Mouse (Mus musculus) lung, postnatal 36 days (tissue): ENCODE measurements at regions not wholly inside any gene's neighbourhood (a gene's known extent, or its start where the extent isn't known, plus 50 kb on each side); places are given as distances from the start of the nearest gene placed in this dataset.
"Not testable (repeated sequence)": the region's sequence is repeated elsewhere in the genome, so short reads cannot be mapped to it uniquely, and the experiment has no call there.

ENCODE experiments used
- DNase-seq: peaks from one replicate; pipeline ENCODE4 v3.0.0; 2022; ENCODE audit warnings: mixed read lengths

GRCm38 (mm10) chr12:5955564-5955963 lies 580.1 kb upstream of the Klhl29 start:
- no peak for DNase-seq

GRCm38 (mm10) chr12:5943346-5943925 lies 568.0 kb upstream of the Klhl29 start:
- DNase-seq, result no peak

GRCm38 (mm10) chr12:5921262-5921661 lies 545.8 kb upstream of the Klhl29 start:
- DNase-seq, result no peak

GRCm38 (mm10) chr12:5918030-5918429 lies 542.5 kb upstream of the Klhl29 start:
- DNase-seq, result no peak

GRCm38 (mm10) chr12:5906251-5906650 lies 530.8 kb upstream of the Klhl29 start:
- DNase-seq, result no peak

GRCm38 (mm10) chr12:5891786-5892185 lies 516.3 kb upstream of the Klhl29 start:
- not testable (repeated sequence) for DNase-seq

- no peak for DNase-seq
Measured at GRCm38 (mm10) chr12:5866701-5867100, 491.2 kb upstream of the Klhl29 start.

- DNase-seq, result no peak
Measured at GRCm38 (mm10) chr12:5859795-5860194, 484.3 kb upstream of the Klhl29 start.

GRCm38 (mm10) chr12:5856421-5856820 lies 480.9 kb upstream of the Klhl29 start:
- no peak for DNase-seq

GRCm38 (mm10) chr12:5810427-5810826 lies 434.9 kb upstream of the Klhl29 start:
- DNase-seq, result peak; percentile 14

GRCm38 (mm10) chr12:5810009-5810408 lies 434.5 kb upstream of the Klhl29 start:
- DNase-seq, result no peak

GRCm38 (mm10) chr12:5807996-5808886 lies 432.8 kb upstream of the Klhl29 start:
- DNase-seq, result no peak

GRCm38 (mm10) chr12:5805731-5806130 lies 430.2 kb upstream of the Klhl29 start:
- DNase-seq, result no peak

- DNase-seq, result peak; percentile 64
Measured at GRCm38 (mm10) chr12:5793051-5793450, 417.6 kb upstream of the Klhl29 start.

- no peak for DNase-seq
Measured at GRCm38 (mm10) chr12:5787074-5787813, 411.8 kb upstream of the Klhl29 start.

- DNase-seq, result no peak
Measured at GRCm38 (mm10) chr12:5781276-5781675, 405.8 kb upstream of the Klhl29 start.

- DNase-seq, result peak; percentile 54
Measured at GRCm38 (mm10) chr12:5777556-5777955, 402.1 kb upstream of the Klhl29 start.

GRCm38 (mm10) chr12:5771399-5771978 lies 396.0 kb upstream of the Klhl29 start:
- DNase-seq, result no peak

GRCm38 (mm10) chr12:5770531-5770930 lies 395.0 kb upstream of the Klhl29 start:
- no peak for DNase-seq

- DNase-seq, result no peak
Measured at GRCm38 (mm10) chr12:5764445-5765170, 389.1 kb upstream of the Klhl29 start.

- no peak for DNase-seq
Measured at GRCm38 (mm10) chr12:5764026-5764425, 388.5 kb upstream of the Klhl29 start.

GRCm38 (mm10) chr12:5762306-5762927 lies 386.9 kb upstream of the Klhl29 start:
- DNase-seq, result peak; percentile 24
